Mouse (Mus musculus): ENCODE measurements around the gene Lypd1. TPM values are rescaled to one million over a fixed set of nuclear protein-coding genes. Genes with fewer than 3 reads are reported as not detected.

Lypd1 gene
- polyA plus RNA-seq, 1 experiment: not detected

- Histone ChIP-seq H3K27ac (ENCODE audit: insufficient read depth, low read depth, low read length) (no peak overlapping the region), H3K4me1 (ENCODE audit: control insufficient read depth, insufficient read depth, low read length) (no peaks in the 10 kb centered on the region), H3K4me3 (ENCODE audit: insufficient read depth, low read length) (no peak overlapping the region)
- TF ChIP-seq POLR2A (IDR thresholded peaks at IDR 0.05; ENCODE audit: borderline replicate concordance, low read depth, low read length) (no peak), CTCF (IDR thresholded peaks at IDR 0.05; ENCODE audit: low read depth, low read length) (no peak)
Measured at GRCm38 (mm10) chr1:125821101-125821500, 91.8 kb downstream of the Lypd1 start.

Other genes starting within 250 kb of the Lypd1 start
- gene Gpr39, start 236.1 kb downstream of the Lypd1 start, polyA plus RNA-seq (2012; ENCODE audit: insufficient read depth, insufficient read length, missing spikeins): not detected in 2 replicates